Mouse (Mus musculus): ENCODE measurements around the gene Pgrmc1.
"Not testable (repeated sequence)": the region's sequence is repeated elsewhere in the genome, so short reads cannot be mapped to it uniquely, and the experiment has no call there.

Gene Pgrmc1

DNA sequence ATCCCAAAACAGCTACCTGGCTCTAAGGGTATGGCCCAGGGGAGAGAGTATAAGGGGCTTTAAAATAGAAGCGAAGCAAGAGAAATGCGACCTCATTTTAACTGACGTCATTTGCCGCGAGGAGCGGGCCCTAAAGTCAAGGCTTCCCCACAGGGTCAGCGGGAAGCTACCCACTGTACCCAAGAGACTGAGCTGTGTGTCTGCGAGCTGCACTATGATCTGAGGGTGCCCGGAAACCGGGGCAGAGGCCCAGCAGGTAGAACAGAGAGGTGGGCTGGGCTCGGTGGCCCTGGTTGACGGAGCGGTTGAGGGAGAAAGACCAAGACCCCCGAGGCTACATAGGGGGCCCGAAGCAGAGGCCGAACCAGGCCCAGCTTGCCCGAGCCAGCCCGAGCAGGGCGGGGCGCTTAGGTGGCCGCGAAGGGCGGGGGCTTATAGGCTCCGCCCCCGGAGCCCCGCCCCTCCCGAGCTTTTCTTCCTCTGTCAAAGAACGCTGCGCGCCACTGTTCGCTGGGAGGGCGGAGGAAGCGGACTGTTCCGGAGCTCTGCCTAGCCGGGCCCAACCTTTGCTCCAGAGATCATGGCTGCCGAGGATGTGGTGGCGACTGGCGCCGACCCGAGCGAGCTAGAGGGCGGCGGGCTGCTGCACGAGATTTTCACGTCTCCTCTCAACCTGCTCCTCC is at the start of gene Pgrmc1:
Gene Pgrmc1, plus strand, starts transcription at position 500 of the 683 bp plus-strand sequence.
- DNase-seq (ENCODE audit: low spot score): peak; percentile 69

DNA sequence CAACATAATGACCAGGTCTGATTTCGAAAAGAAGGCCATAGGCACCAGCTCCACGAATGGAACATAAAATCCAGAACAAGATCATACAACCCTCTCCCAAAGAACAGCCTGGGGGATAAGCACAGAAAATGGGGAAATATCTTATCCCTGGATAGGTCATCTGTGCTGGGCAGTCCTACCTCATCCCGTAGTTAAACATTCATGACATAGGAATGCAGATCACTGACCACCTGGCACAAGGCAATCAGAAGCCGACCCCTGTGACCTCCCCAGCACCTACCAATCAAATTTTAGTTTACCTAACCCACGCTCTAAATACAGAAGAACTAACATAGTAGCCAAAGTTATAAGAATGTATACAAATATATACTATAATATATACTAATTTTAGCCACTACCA is 49.2 kb upstream of the Pgrmc1 start:
- DNase-seq (ENCODE audit: low spot score): no peak

DNA sequence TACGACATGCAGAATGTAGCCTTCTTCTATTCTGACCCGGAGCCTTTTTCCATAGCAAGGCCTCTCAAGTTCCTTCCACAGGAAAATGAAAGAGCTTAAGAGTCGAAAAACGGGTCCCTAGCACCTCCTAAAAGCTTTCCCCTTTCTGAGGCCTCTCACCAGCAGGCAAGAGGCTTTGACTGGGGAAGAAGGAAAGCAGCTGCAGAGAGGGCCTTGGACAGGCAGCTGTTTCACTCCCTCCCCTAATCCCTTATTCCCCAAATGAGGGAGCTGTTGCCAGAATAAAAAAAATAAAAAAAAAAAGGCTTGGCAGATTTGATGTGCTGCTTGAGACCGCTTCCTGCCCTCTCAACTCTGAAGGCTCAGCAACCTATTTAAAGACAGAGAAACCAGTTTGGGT is 47.1 kb upstream of the Pgrmc1 start:
- DNase-seq (ENCODE audit: low spot score): peak; percentile 17

DNA sequence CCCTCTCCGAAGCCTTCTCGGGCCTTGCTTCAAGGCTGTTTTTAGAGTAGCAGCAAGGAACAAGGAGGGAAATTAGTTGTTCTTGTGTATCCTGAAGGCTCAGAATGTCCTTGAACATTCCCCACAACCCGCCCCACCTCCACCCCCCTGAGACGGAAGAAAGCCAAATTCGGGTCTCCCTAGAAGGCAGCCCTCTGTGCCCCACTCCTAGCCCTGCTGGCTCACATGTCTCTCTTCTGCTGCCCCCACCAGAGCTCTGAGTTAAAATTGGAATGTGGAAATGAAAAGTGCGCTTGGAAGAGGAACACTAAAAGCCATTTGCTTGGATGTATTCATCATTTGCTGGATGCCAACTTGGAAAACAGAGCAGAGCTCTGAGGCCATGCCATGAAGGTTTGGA is 46.7 kb upstream of the Pgrmc1 start:
- no peak for DNase-seq (ENCODE audit: low spot score)

DNA sequence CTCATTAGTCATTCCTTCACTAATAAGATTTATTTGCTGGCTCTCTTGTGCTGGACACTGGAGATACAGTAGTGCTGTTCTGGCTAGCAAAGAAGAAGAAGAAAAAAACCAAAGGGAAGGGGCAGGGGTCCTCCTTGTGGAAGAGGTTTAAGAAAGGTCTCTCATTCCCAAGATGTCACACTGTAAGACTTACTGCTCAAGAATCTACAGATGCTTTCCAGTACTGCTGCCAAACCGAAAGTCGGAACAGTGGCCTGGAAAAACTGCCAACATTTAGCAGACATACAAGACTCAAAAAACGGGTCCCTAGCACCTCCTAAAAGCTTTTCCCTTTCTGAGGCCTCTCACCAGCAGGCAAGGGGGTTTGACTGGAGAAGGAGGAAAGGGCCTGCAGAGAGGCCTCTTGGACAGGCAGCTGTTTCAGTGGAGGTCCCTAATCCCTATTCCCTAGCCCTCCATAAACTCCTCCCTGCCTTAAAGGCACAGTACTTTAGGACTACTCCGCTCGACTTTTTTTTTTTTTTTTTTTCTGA is 45.9 kb upstream of the Pgrmc1 start:
- peak; percentile 24 for DNase-seq (ENCODE audit: low spot score)

DNA sequence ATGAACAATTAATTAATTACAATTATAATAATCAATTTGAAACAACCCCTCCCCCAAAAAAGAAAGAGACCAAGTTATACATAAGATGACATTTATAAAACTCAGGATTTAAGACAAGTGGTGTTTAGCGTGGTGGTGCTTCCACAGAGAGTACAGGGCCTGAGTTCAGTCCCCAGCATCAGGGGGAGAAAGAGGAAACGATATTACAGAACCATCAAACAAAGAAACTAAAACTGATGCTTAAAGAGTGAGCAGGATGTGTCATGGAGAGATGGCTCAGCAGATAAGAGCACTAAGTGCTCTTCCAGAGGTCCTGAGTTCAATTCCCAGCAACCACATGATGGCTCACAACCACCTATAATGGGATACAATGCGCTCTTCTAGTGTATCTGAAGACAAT is 45.3 kb upstream of the Pgrmc1 start:
- no peak for DNase-seq (ENCODE audit: low spot score)

DNA sequence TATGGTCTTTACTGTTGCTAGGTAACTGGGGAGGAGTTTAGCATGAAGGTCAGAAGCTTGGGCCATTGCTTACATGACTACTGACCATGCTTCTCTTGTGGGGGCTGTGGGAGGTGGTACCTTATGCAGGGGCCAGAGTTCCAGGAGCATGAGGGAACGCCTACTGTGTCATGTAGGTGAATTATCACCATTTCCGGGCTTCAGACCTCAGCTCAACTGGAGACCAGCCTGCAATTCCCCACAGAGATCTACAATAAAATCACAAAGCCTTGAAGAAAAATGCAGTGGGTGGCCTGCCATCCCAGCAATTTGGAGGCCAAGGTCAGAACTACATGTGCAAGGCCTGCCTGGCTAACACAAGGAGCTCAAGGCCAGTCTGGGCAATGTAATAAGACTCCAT is 42.8 kb upstream of the Pgrmc1 start:
- DNase-seq (ENCODE audit: low spot score): not testable (repeated sequence)

DNA sequence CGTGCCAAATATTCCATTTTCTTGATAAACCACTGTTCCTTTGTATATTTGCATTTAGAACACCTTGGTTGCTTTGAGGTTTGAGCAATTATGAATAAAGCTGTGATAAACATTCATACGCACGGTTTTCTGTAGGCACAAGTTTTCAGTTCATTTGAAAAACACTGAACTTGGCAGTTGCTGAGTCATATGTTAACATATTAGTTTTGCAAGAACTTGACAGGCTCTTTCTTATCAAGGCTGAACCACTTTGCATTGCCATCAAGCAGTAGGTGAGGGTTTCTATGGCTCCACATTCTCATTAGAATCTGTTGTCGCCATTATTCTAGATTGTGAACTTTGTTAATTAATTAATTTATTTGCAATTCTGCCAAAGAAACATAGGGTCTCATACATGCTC is 37.8 kb upstream of the Pgrmc1 start:
- DNase-seq (ENCODE audit: low spot score): no peak

DNA sequence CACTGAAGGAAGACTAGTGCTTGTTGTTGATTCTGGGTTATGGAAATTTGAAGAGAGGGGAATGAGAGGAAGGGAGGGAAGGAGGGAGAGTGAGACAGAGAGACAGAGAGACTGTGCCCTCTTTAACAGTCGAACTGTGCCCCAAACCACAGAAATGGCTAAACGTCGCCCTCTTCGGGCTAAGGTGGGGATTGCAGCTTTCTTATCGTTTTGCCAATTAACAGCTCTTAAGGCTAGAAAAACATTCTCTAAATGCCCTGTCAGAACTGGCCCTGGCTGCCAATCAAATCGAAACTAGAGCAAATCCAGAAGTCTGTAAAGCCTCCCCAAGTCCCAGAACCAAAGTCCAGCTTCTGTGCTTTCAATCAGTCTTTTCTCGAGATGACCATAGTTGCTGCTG is 36.4 kb upstream of the Pgrmc1 start:
- peak; percentile 48 for DNase-seq (ENCODE audit: low spot score)

DNA sequence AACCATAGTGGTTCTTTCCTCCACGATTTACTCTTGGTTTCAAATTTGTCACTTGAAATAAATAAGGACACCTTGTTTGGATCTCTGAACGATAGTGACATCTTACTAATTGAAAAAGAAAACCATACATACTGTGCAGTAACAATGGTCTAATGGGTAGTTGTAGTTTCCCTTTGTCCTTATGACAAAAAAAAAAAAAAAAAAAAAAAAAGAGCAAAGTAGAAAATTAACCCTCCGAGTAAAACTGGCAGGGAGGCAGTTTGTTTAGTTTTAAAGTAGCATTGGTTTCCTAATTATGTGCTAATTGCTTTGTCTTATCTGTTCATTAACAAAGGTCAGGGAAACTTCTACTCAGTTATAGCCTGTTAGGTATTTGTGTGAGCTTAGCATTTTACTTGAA is 35.9 kb upstream of the Pgrmc1 start:
- DNase-seq (ENCODE audit: low spot score): no peak

DNA sequence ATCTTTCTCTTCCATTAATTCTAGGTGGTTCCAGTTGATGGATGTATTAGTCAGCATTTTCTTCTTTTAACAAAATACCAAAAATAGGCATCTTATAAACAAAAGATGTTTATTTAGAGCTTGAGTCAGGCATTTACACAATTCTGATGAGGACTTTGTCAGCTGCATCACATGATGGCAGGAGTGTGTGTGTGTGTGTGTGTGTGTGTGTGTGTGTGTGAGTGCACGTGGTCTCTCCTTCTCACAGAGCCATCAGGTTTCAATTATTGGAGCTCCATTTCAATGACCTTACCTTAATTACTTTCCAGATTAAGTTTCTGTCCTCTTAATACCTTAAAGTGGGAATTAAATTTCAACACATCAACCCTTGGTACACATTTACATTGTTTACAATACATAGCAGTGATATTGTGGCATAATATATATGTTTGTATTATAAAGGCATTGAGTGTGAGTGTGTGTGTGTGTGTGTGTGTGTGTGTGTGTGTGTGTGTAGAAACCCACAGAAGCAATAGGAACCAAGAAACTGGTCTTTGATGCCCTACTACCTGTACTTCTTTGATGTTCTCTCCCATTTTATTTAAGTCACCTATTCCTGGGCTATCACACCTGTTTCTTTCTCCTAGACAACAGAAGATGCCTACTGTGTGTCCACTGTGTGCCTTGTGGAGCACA is 11.2 kb upstream of the Pgrmc1 start:
- DNase-seq (ENCODE audit: low spot score): no peak

DNA sequence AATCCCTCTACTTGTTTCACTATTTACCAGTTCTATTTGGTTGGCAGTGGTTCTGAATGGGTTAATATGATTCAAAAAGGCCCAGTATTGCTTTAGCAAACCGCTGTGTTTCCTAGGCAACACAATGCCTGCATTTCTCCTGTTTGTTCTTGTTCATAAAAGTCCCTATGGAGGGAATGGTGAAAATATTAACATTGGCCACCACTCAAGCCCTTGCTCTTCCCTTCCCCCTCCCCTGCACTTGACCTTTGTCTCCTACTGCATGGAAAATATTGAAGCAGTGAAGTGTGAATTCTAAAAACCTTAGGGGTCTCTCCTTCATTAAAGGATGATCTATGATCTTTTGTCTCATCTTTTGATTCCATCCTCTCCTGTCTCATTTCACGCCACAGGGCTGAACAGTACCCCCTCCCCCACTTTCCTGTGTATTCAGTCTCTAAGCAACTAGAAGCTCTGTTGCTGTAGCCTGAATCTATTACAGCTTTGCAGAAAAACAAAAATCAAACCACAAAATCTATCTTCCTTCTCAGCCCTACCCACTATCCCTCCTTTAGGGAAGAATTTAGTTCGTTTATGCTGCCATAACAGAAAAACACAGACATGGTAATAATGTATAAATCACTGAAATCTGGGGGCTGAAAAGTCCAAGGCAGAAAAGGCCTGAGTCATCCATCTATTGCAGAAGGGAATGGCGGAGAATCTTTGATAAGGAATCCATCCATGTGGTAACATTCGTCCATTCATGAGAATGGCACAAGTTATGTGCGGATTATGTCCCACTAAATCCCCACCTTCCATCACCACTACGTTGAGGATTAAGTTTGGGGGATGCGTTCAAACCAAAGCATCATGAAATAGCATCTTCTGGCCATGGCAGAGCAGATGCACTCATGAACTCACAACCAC is 10.4 kb upstream of the Pgrmc1 start:
- no peak for DNase-seq (ENCODE audit: low spot score)

DNA sequence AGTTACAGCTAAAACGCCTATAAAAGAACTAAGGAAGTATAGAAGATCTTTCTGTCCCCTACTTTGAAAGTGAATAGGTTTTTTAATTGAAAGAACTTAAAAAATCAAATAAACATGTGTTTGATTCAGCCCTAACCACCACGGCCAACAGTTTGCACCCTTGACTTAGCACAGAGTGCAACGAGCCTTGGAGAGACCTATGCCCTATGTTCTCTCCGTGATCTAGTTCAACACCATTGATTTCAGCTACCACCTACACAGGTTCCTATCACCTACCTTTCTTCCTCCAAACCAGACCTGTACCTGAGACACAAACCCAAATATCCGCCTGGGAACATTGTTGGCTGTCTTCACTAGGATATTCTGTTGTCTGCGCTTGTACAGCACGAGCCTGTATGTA is 7.7 kb upstream of the Pgrmc1 start:
- DNase-seq (ENCODE audit: low spot score): no peak

DNA sequence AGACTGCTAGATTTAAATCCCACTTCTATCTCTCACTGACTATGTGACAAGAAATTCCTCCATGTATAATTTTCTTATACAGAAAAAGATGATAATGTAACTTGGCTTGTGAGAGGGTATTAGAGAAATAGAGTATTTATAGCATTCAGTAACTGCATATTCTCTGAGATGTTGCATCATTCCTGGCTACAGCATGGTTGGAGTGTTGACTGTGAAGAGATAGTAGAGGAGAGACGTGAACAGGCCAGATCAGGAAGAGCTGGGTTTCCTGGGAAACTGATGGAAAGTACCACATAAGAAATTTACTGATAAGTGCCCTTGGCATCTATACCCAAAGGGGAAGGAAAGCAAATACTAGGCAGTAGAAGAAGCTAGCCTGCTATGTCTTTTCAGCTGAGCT is 6.9 kb upstream of the Pgrmc1 start:
- no peak for DNase-seq (ENCODE audit: low spot score)

DNA sequence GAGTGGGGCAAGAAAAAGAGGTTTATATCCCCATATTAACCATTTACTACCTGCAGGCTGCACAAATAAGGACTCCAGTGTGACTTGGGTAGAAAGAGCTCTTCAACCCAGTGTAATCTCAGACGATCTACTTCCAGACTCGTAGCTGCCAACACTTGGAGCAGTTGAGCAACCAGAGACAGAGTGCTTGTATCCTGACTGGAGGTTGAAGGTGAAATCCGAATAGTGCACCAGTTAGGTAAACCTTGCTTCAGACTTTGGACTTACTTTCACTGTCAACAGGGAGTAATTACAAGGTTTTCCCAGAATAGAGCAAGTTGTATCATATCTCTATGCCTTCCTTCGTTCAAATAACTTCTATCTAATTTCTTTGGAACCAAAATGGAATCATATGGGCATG is 6.5 kb upstream of the Pgrmc1 start:
- no peak for DNase-seq (ENCODE audit: low spot score)

DNA sequence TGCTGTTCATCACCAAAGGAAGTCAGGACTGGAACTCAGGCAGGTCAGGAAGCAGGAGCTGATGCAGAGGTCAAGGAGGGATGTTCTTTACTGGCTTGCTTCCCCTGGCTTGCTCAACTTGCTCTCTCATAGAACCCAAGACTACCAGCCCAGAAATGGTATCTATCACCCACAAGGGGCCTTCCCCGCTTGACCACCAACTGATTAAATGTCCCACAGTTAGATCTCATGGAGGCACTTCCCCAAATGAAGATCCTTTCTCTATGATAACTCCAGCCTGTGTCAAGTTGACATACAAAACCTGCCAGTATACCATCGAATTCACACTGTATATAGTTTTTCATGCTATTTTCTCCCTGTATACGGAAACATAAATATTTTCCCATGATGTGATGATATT is 2.8 kb upstream of the Pgrmc1 start:
- no peak for DNase-seq (ENCODE audit: low spot score)

DNA sequence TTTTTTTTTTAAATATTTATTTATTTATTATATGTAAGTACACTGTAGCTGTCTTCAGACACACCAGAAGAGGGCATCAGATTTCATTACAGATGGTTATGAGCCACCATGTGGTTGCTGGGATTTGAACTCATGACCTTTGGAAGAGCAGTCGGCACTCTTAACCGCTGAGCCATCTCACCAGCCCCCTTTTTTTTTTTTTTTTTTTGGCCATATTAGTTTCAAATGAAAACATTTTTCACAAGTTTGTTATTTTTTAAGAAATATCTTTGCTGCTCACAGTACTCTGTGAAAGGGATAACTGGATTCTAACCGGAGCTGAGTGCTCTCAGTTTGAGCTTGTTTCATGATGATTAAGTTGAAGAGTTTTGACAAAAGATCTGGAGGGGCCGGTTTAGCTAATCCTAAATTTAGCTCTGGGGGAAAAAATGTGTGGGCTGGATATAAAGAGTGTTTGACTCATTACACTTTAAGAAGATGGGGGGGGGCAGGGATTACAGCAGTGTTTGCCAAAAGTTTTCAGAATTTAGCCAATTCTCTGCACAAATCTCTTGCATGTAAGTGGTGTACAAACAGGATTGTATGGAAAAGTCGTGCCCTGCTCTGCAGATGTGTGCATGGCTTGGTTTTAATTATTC is 1.4 kb upstream of the Pgrmc1 start:
- not testable (repeated sequence) for DNase-seq (ENCODE audit: low spot score)

DNA sequence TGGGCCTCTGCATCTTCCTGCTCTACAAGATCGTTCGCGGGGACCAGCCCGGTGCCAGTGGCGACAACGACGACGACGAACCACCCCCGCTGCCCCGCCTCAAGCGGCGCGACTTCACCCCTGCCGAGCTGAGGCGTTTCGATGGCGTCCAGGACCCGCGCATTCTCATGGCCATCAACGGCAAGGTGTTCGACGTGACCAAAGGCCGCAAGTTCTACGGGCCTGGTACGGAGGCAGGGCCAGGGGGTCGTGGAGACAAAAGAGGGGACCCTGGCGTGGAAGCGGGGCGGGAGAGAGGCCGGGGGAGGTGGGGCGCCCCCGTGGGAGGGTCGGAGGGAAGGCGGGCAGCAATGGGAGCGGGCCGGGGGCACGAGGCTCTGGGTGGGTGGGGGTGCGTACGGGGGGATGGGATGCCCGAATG is 394 bp downstream of the Pgrmc1 start:
- DNase-seq (ENCODE audit: low spot score): no peak

DNA sequence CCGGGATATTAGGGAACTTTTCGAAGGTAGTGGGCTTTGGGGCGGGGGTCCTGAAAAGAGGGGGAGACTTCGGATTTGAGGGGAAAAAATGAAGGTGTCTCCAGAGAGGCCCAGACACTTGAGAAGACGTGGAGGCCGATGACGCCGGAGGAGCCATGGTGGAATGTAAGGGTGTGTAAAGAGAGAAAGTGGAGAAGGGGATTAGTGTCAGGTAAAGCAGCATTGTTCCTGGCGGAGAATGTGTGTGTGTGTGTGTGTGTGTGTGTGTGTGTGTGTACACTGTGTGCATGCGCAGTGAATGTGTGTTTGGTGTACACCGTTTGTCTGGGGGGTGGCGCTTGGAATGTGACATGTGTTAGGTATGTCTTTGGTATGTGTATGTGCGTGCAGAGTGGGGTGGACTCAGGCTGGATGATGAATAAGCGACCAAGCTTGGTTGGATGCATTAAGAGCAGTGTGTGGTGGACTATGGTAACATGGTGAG is 897 bp downstream of the Pgrmc1 start:
- peak; percentile 3 for DNase-seq (ENCODE audit: low spot score)

DNA sequence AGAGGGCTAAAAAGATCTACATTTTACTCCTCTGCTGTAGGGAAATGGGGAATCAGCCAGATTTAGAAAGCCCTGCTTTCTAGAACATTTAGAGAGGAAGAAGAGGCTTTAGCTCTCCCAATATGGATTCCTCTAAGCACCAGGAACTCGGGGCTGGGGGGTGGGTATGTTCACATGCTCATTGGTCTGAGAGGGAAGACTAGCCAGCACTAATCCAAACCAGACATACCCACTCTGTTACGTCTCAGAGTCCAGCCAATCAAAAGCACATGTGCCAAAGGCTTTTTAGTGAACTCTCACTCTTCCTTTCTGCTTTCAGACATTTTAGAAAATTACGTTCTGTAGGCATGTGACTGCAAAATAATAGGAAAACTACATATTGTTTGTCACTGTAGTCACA is 1.6 kb downstream of the Pgrmc1 start:
- no peak for DNase-seq (ENCODE audit: low spot score)

DNA sequence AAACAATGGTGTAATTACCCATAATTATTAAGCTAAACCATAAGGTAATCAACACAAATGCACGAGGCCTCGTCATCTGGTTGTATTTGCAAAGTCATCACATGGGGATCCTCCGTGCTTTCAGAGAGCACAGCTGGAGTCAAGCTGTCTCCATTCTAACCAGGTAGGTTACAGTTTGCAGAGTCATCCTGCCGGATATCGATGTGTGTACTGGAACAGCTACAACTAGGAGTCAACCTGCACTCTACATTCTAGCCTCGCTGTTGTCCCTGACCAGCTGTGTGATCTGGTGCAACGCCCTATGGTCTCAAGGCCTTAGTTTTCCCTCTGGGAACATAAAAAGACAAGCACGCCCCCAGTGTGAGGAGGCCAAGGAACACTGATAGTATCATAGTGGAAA is 2.1 kb downstream of the Pgrmc1 start:
- DNase-seq (ENCODE audit: low spot score): no peak

DNA sequence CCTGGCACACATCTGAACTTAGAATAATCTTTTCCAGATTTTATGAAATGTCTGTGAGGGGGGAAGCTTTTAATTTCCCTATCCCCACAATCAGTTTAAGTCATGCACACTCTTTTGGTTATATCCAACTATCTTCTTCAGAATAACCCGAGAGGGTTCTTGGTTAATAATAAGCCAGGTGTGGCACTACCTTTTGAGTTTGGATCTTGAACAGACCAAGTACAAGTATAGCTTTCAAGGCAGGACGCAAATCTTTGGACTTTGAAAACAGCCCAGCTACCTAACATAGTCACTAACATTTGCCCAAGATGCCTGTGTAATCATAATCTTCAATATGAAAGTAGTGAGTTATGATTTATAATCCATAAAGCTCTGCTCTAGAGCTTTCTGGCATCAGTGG is 4.9 kb downstream of the Pgrmc1 start:
- no peak for DNase-seq (ENCODE audit: low spot score)

Measured in ovary, postnatal 10 days (tissue).